Mouse (Mus musculus) limb, embryonic 14.5 days (tissue): ENCODE measurements around the gene Slc7a4. TPM values are rescaled to one million over a fixed set of nuclear protein-coding genes. Genes with fewer than 3 reads are reported as not detected.

ENCODE experiments used
- ATAC-seq: fragments of 200-750 bp; cut with Nextera tagmentation; 2 replicates; pipeline ENCODE4 v1.8.0; 2017; ENCODE audit warnings: low read depth, moderate number of reproducible peaks, moderate TSS enrichment; ENCODE audit not compliant: low FRiP score
- DNase-seq: peaks from one replicate; pipeline ENCODE4 v3.0.0-alpha.2; 2015; ENCODE audit warnings: low spot score
- H3K27ac ChIP-seq: fragments of 300-500 bp; sonication (generic); replicated peaks from 2 replicates; pipeline ENCODE4 v1.5.1; 2014; ENCODE audit warnings: low read depth, mild to moderate bottlenecking, low read length, moderate library complexity, mixed read lengths
- H3K27me3 ChIP-seq: fragments of 300-500 bp; sonication (generic); 2 replicates; pipeline ENCODE4 v1.6.1; 2014; ENCODE audit warnings: low read length, mixed read lengths; ENCODE audit not compliant: control insufficient read depth, insufficient read depth
- H3K36me3 ChIP-seq: fragments of 300-500 bp; sonication (generic); 2 replicates; pipeline ENCODE4 v1.6.1; 2014; ENCODE audit warnings: mild to moderate bottlenecking, low read length, moderate library complexity, mixed read lengths; ENCODE audit not compliant: control insufficient read depth, insufficient read depth
- H3K4me1 ChIP-seq: fragments of 300-500 bp; sonication (generic); 2 replicates; pipeline ENCODE4 v1.6.1; 2014; ENCODE audit warnings: antibody characterized with exemption, low read length, mixed read lengths; ENCODE audit not compliant: control insufficient read depth, insufficient read depth
- H3K4me2 ChIP-seq: fragments of 300-500 bp; sonication (generic); replicated peaks from 2 replicates; pipeline ENCODE4 v1.6.1; 2014; ENCODE audit warnings: low read depth, mild to moderate bottlenecking, low read length, moderate library complexity; ENCODE audit not compliant: severe bottlenecking
- H3K4me3 ChIP-seq: fragments of 300-500 bp; sonication (generic); replicated peaks from 2 replicates; pipeline ENCODE4 v1.5.1; 2014; ENCODE audit warnings: low read length
- H3K9ac ChIP-seq: fragments of 300-500 bp; sonication (generic); 2 replicates; pipeline ENCODE4 v1.6.1; 2014; ENCODE audit warnings: mild to moderate bottlenecking, low read depth, low read length, moderate library complexity; ENCODE audit not compliant: severe bottlenecking
- H3K9me3 ChIP-seq: fragments of 300-500 bp; sonication (generic); 2 replicates; pipeline ENCODE4 v1.6.1; 2016; ENCODE audit warnings: low read length; ENCODE audit not compliant: control insufficient read depth
- POLR2A ChIP-seq: fragments of 200-500 bp; IDR thresholded peaks from 2 replicates; pipeline ENCODE4 v1.8.0; 2012; ENCODE audit warnings: inconsistent platforms, mild to moderate bottlenecking, moderate library complexity, borderline replicate concordance; ENCODE audit not compliant: insufficient read depth, insufficient read length; ENCODE audit errors: extremely low read depth
- WGBS: fragments of 180-500 bp; shearing (Covaris S2); extraction: QIAGEN DNeasy Blood & Tissue Kit; methylation state at CpG from one replicate; pipeline ENCODE4 v1.1.7; 2014; 5-methylcytosine and 5-hydroxymethylcytosine counted together
- polyA plus RNA-seq, 2 experiments: library from polyadenylated mRNA; depleted of rRNA in 1 of 2; stranded (reverse) in 1 of 2; unstranded in 1 of 2; fragments of >200 nt; fragmentation: Nextera tagmentation in 1 of 2; extraction: Ambion mirVana in 1 of 2; gene quantifications; 2 replicates each; pipeline versions ENCODE4 v1.2.1 to v1.2.3; 2012 to 2014

Slc7a4 gene
- polyA plus RNA-seq, 2 experiments = 7.7 to 8.0 TPM

- H3K27ac ChIP-seq = no peak overlapping the region
- H3K36me3 ChIP-seq = no peaks in the 10 kb centered on the region
- no peak overlapping the region for H3K9ac ChIP-seq
- DNase-seq (no peak), ATAC-seq (no peak)
- H3K4me2 ChIP-seq = no peak overlapping the region
- 4% methylated on average over 1 of the region's 1 CpGs for WGBS
- no peak for TF ChIP-seq POLR2A
- no peak overlapping the region for H3K4me3 ChIP-seq
- no peaks in the 10 kb centered on the region for H3K9me3 ChIP-seq
- peaks cover 19% of the 10 kb centered on the region; the same call in 1 of the 2 replicates for H3K4me1 ChIP-seq
- H3K27me3 ChIP-seq = peaks cover 5% of the 10 kb centered on the region; the same call in 1 of the 2 replicates
Observed at GRCm38 (mm10) chr16:17563580-17563979, 19.4 kb downstream of the Slc7a4 start.

GRCm38 (mm10) chr16:17561751-17562208 is 21.2 kb downstream of the Slc7a4 start, which contains the start of gene P2rx6:
TSS of gene P2rx6 (plus strand) at chr16:17561885.
- peaks cover 23% of the 10 kb centered on the region for H3K4me1 ChIP-seq
- peak within 1 kb of the TSS; percentile 13; the same call in 1 of the 2 replicates for H3K9ac ChIP-seq
- 1% methylated on average over 10 of the region's 10 CpGs for WGBS

GRCm38 (mm10) chr16:17561128-17561750 is 21.8 kb downstream of the Slc7a4 start, which contains the start of gene Lrrc74b:
TSS of gene Lrrc74b (minus strand) at chr16:17561247.
- ATAC-seq (peak; percentile 83), DNase-seq (peak; percentile 69)
- 2% methylated on average over 22 of the region's 22 CpGs for WGBS
- TF ChIP-seq POLR2A = no peak
- Histone ChIP-seq H3K36me3 (no peaks in the 10 kb centered on the region), H3K27me3 (peaks cover 5% of the 10 kb centered on the region; the same call in 1 of the 2 replicates), H3K4me3 (peak within 1 kb of the TSS; percentile 25), H3K4me2 (peak within 1 kb of the TSS; percentile 44), H3K4me1 (peaks cover 23% of the 10 kb centered on the region), H3K9ac (peak within 1 kb of the TSS; percentile 13; the same call in 1 of the 2 replicates), H3K27ac (peak within 1 kb of the TSS; percentile 28; the same call in 1 of the 2 replicates), H3K9me3 (no peaks in the 10 kb centered on the region)

More at GRCm38 (mm10) chr16:17561751-17562208, 21.2 kb downstream of the Slc7a4 start, which contains the start of gene P2rx6:
- Histone ChIP-seq H3K4me3 (peak within 1 kb of the TSS; percentile 25), H3K4me2 (peak within 1 kb of the TSS; percentile 44), H3K27ac (peak within 1 kb of the TSS; percentile 28; the same call in 1 of the 2 replicates), H3K36me3 (no peaks in the 10 kb centered on the region), H3K9me3 (no peaks in the 10 kb centered on the region), H3K27me3 (peaks cover 5% of the 10 kb centered on the region; the same call in 1 of the 2 replicates)
- DNase-seq (peak; percentile 57), ATAC-seq (peak; percentile 71)
- no peak for TF ChIP-seq POLR2A

GRCm38 (mm10) chr16:17559396-17560027 is 23.5 kb downstream of the Slc7a4 start:
- Histone ChIP-seq H3K4me1 (peaks cover 23% of the 10 kb centered on the region), H3K27ac (no peak overlapping the region), H3K36me3 (no peaks in the 10 kb centered on the region), H3K27me3 (peaks cover 5% of the 10 kb centered on the region; the same call in 1 of the 2 replicates), H3K4me2 (no peak overlapping the region), H3K9me3 (no peaks in the 10 kb centered on the region), H3K4me3 (no peak overlapping the region), H3K9ac (no peak overlapping the region)
- 75% methylated on average over 9 of the region's 9 CpGs for WGBS
- ATAC-seq (no peak), DNase-seq (no peak)
- TF ChIP-seq POLR2A = no peak

- DNase-seq (no peak), ATAC-seq (no peak)
- Histone ChIP-seq H3K4me2 (0 out of 2 replicates have a peak overlapping the region, but pooled peaks have one; percentile 15), H3K27ac (no peak overlapping the region), H3K27me3 (peaks cover 5% of the 10 kb centered on the region; the same call in 1 of the 2 replicates), H3K4me1 (peaks cover 29% of the 10 kb centered on the region), H3K4me3 (no peak overlapping the region), H3K9me3 (no peaks in the 10 kb centered on the region), H3K36me3 (no peaks in the 10 kb centered on the region), H3K9ac (0 out of 2 replicates have a peak overlapping the region, but pooled peaks have one; percentile 7)
- 3% methylated on average over 5 of the region's 5 CpGs for WGBS
- no peak for TF ChIP-seq POLR2A
Observed at GRCm38 (mm10) chr16:17558811-17559210, 24.2 kb downstream of the Slc7a4 start.
